Mouse (Mus musculus): ENCODE measurements around the gene Ppp1r35. TPM values are rescaled to one million over a fixed set of nuclear protein-coding genes. Genes with fewer than 3 reads are reported as not detected.

The Ppp1r35 gene
- polyA plus RNA-seq, 1 experiment from 2014 or later = 51.1 TPM

Other genes starting within 250 kb of the Ppp1r35 start
- not detected in 2 replicates for gene Epo, start 245.6 kb upstream of the Ppp1r35 start, polyA plus RNA-seq (2014; fragmentation: Nextera tagmentation; extraction: Ambion mirVana)
- gene Gnb2, start 245.3 kb upstream of the Ppp1r35 start, polyA plus RNA-seq (2014; fragmentation: Nextera tagmentation; extraction: Ambion mirVana) = 593 and 621 TPM in 2 replicates
- 195 and 204 TPM in 2 replicates for gene Actl6b, start 225.3 kb upstream of the Ppp1r35 start, polyA plus RNA-seq (2014; fragmentation: Nextera tagmentation; extraction: Ambion mirVana)
- 5.3 and 5.6 TPM in 2 replicates for gene Tfr2, start 209.0 kb upstream of the Ppp1r35 start, polyA plus RNA-seq (2014; fragmentation: Nextera tagmentation; extraction: Ambion mirVana)
- 81.7 and 85.4 TPM in 2 replicates for gene Mospd3, start 177.8 kb upstream of the Ppp1r35 start, polyA plus RNA-seq (2014; fragmentation: Nextera tagmentation; extraction: Ambion mirVana)
- gene Pcolce, start 165.1 kb upstream of the Ppp1r35 start, polyA plus RNA-seq (2014; fragmentation: Nextera tagmentation; extraction: Ambion mirVana) = 23.9 and 28.5 TPM in 2 replicates
- 0.12 TPM in 1 of 2 replicates, not detected in the other for gene Fbxo24, start 149.8 kb upstream of the Ppp1r35 start, polyA plus RNA-seq (2014; fragmentation: Nextera tagmentation; extraction: Ambion mirVana)
- 19.0 and 23.4 TPM in 2 replicates for gene Lrch4, start 149.7 kb upstream of the Ppp1r35 start, polyA plus RNA-seq (2014; fragmentation: Nextera tagmentation; extraction: Ambion mirVana)
- 5.3 and 6.5 TPM in 2 replicates for gene Gm20605, start 149.7 kb upstream of the Ppp1r35 start, polyA plus RNA-seq (2014; fragmentation: Nextera tagmentation; extraction: Ambion mirVana)
- 4.9 and 5.8 TPM in 2 replicates for gene Sap25, start 137.5 kb upstream of the Ppp1r35 start, polyA plus RNA-seq (2014; fragmentation: Nextera tagmentation; extraction: Ambion mirVana)
- 0.15 TPM in 1 of 2 replicates, not detected in the other for gene Irs3, start 133.1 kb upstream of the Ppp1r35 start, polyA plus RNA-seq (2014; fragmentation: Nextera tagmentation; extraction: Ambion mirVana)
- 11.8 and 12.2 TPM in 2 replicates for gene Agfg2, start 94.1 kb upstream of the Ppp1r35 start, polyA plus RNA-seq (2014; fragmentation: Nextera tagmentation; extraction: Ambion mirVana)
- 14.2 and 18.8 TPM in 2 replicates for gene Nyap1, start 37.2 kb upstream of the Ppp1r35 start, polyA plus RNA-seq (2014; fragmentation: Nextera tagmentation; extraction: Ambion mirVana)
- 67.6 and 72.8 TPM in 2 replicates for gene Tsc22d4, start 33.1 kb upstream of the Ppp1r35 start, polyA plus RNA-seq (2014; fragmentation: Nextera tagmentation; extraction: Ambion mirVana)
- gene Mepce, start 8.8 kb downstream of the Ppp1r35 start, polyA plus RNA-seq (2014; fragmentation: Nextera tagmentation; extraction: Ambion mirVana) = 11.0 and 11.7 TPM in 2 replicates
- gene Zcwpw1, start 8.9 kb downstream of the Ppp1r35 start, polyA plus RNA-seq (2014; fragmentation: Nextera tagmentation; extraction: Ambion mirVana) = 7.9 and 8.3 TPM in 2 replicates
- gene Pilra, start 57.4 kb downstream of the Ppp1r35 start, polyA plus RNA-seq (2014; fragmentation: Nextera tagmentation; extraction: Ambion mirVana) = 0.40 and 0.62 TPM in 2 replicates
- gene Pilrb1, start 79.3 kb downstream of the Ppp1r35 start, polyA plus RNA-seq (2014; fragmentation: Nextera tagmentation; extraction: Ambion mirVana) = not detected in 2 replicates
- not detected in 2 replicates for gene Pilrb2, start 93.0 kb downstream of the Ppp1r35 start, polyA plus RNA-seq (2014; fragmentation: Nextera tagmentation; extraction: Ambion mirVana)
- not detected in 2 replicates for gene Cyp3a13, start 142.8 kb downstream of the Ppp1r35 start, polyA plus RNA-seq (2014; fragmentation: Nextera tagmentation; extraction: Ambion mirVana)
- 0.80 and 1.2 TPM in 2 replicates for gene Gjc3, start 184.2 kb downstream of the Ppp1r35 start, polyA plus RNA-seq (2014; fragmentation: Nextera tagmentation; extraction: Ambion mirVana)
- not detected in 2 replicates for gene Azgp1, start 202.7 kb downstream of the Ppp1r35 start, polyA plus RNA-seq (2014; fragmentation: Nextera tagmentation; extraction: Ambion mirVana)
- not detected in 2 replicates for gene Smok3a, start 242.4 kb downstream of the Ppp1r35 start, polyA plus RNA-seq (2014; fragmentation: Nextera tagmentation; extraction: Ambion mirVana)
- gene Smok3b, start 242.6 kb downstream of the Ppp1r35 start, polyA plus RNA-seq (2014; fragmentation: Nextera tagmentation; extraction: Ambion mirVana) = not detected in 2 replicates